Mouse (Mus musculus): ENCODE data around the gene Gpr31b. TPM values are rescaled to one million over a fixed set of nuclear protein-coding genes. Genes with fewer than 3 reads are reported as not detected.
"Not testable (repeated sequence)": the region's sequence is repeated elsewhere in the genome, so short reads cannot be mapped to it uniquely, and the experiment has no call there.

The Gpr31b gene
- polyA plus RNA-seq, 1 experiment from 2014 or later: not detected

DNA sequence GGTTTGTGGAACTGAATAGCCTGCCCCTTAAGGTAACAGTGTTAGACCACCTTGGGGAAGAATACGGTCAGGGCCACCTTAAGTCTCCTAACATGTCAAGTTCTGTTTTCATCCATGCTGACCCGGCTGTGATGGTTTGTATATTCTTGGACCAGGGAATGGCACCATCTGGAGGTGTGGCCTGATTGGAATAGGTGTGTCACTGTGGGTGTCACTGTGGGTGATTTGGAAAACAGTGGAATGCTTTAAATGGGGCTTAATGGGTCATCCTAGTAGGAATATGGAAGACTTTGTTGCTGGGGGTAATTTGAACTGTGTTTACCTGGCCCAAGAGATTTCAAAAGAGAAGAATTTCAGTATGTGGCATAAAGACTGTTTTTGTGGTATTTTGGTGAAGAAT, 47.7 kb downstream of the Gpr31b start:
- H3K9ac ChIP-seq (ENCODE audit: low read depth, low read length); H3K4me2 ChIP-seq (ENCODE audit: low read depth, low read length); H3K27me3 ChIP-seq (ENCODE audit: control insufficient read depth, insufficient read depth, low read depth, low read length); H3K9me3 ChIP-seq (replicated peaks; ENCODE audit: control insufficient read depth, low read length); ATAC-seq (ENCODE audit: low read depth); H3K27ac ChIP-seq (ENCODE audit: low read length); H3K4me3 ChIP-seq (ENCODE audit: low read depth, low read length); H3K36me3 ChIP-seq (ENCODE audit: control insufficient read depth, insufficient read depth): not testable (repeated sequence)
- WGBS (ENCODE audit: insufficient replicate concordance): 79% methylated on average over 2 of the region's 2 CpGs
- peaks cover 19% of the 10 kb centered on the region for H3K4me1 ChIP-seq (ENCODE audit: control insufficient read depth, low read depth, low read length)

DNA sequence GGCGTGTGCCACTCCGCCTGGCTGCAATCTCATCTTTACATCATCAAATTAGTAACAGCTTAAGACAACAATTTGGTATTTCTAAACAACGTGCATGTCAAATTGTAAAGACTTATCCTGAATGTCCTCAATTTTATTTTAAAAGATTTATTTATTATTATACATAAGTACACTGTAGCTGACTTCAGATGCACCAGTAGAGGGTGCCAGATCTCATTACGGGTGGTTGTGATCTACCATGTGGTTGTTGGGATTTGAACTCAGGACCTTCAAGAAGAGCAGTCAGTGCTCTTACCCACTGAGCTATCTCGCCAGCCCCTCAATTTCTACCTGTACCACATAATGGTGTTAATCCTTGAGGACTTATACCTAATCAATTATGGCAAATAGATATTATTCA, 49.9 kb downstream of the Gpr31b start:
- not testable (repeated sequence) for H3K4me1 ChIP-seq (ENCODE audit: control insufficient read depth, low read depth, low read length); H3K4me3 ChIP-seq (ENCODE audit: low read depth, low read length); H3K4me2 ChIP-seq (ENCODE audit: low read depth, low read length); H3K27me3 ChIP-seq (ENCODE audit: control insufficient read depth, insufficient read depth, low read depth, low read length); ATAC-seq (ENCODE audit: low read depth); H3K36me3 ChIP-seq (ENCODE audit: control insufficient read depth, insufficient read depth); H3K9me3 ChIP-seq (replicated peaks; ENCODE audit: control insufficient read depth, low read length); H3K9ac ChIP-seq (ENCODE audit: low read depth, low read length); H3K27ac ChIP-seq (ENCODE audit: low read length)
- WGBS (ENCODE audit: insufficient replicate concordance): 76% methylated on average over 5 of the region's 5 CpGs

Other genes starting within 250 kb of the Gpr31b start
- gene Mas1, start 184.2 kb downstream of the Gpr31b start, polyA plus RNA-seq (2015; fragmentation: Nextera tagmentation; extraction: Ambion mirVana): 0.19 and 0.22 TPM in 2 replicates
- not detected in 2 replicates for gene Mrgprh, start 176.3 kb downstream of the Gpr31b start, polyA plus RNA-seq (2015; fragmentation: Nextera tagmentation; extraction: Ambion mirVana)
- gene Pnldc1, start 142.1 kb downstream of the Gpr31b start, polyA plus RNA-seq (2015; fragmentation: Nextera tagmentation; extraction: Ambion mirVana): 0.21 and 0.35 TPM in 2 replicates
- 172 and 197 TPM in 2 replicates for gene Tcp1, start 136.6 kb downstream of the Gpr31b start, polyA plus RNA-seq (2015; fragmentation: Nextera tagmentation; extraction: Ambion mirVana)
- 81.8 and 92.8 TPM in 2 replicates for gene Mrpl18, start 136.0 kb downstream of the Gpr31b start, polyA plus RNA-seq (2015; fragmentation: Nextera tagmentation; extraction: Ambion mirVana)
- 15.1 and 16.5 TPM in 2 replicates for gene Acat3, start 111.7 kb downstream of the Gpr31b start, polyA plus RNA-seq (2015; fragmentation: Nextera tagmentation; extraction: Ambion mirVana)
- 97.5 and 101 TPM in 2 replicates for gene Acat2, start 91.5 kb downstream of the Gpr31b start, polyA plus RNA-seq (2015; fragmentation: Nextera tagmentation; extraction: Ambion mirVana)
- gene Wtap, start 58.1 kb downstream of the Gpr31b start, polyA plus RNA-seq (2015; fragmentation: Nextera tagmentation; extraction: Ambion mirVana): 42.0 and 42.4 TPM in 2 replicates
- gene Sod2, start 45.5 kb downstream of the Gpr31b start, polyA plus RNA-seq (2015; fragmentation: Nextera tagmentation; extraction: Ambion mirVana): 108 and 116 TPM in 2 replicates
- not detected in 2 replicates for gene Tcp10b, start 8.8 kb upstream of the Gpr31b start, polyA plus RNA-seq (2015; fragmentation: Nextera tagmentation; extraction: Ambion mirVana)
- not detected in 2 replicates for gene Unc93a, start 79.5 kb upstream of the Gpr31b start, polyA plus RNA-seq (2015; fragmentation: Nextera tagmentation; extraction: Ambion mirVana)
- gene Smok2a, start 168.9 kb upstream of the Gpr31b start, polyA plus RNA-seq (2015; fragmentation: Nextera tagmentation; extraction: Ambion mirVana): not detected in 2 replicates
- gene Smok2b, start 178.0 kb upstream of the Gpr31b start, polyA plus RNA-seq (2015; fragmentation: Nextera tagmentation; extraction: Ambion mirVana): not detected in 2 replicates